Mouse (Mus musculus): ENCODE measurements around the gene Sqstm1. TPM values are rescaled to one million over a fixed set of nuclear protein-coding genes. Genes with fewer than 3 reads are reported as not detected.

Sqstm1 gene
- total and polyA plus RNA-seq, 3 experiments, result 202 to 579 (median 456) TPM

DNA sequence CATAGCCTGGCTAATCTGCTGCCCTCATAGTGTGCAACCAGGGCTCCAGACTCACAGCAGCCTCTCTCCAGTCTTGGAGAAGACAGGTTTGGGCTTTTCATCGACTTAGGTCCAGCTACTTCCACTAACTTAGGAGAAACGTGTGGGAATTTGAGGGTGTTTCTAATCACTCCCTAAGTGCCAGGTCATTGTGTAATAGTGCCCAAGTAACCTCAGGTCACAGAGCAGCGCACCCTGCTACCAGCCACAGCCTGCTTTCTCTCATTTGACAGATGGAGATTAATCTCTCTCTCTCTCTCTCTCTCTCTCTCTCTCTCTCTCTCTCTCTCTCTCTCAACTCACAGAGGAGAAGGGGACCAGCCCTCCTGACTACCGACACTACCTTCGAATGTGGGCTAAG is 42.3 kb downstream of the Sqstm1 start:
- TF ChIP-seq NELFE (IDR thresholded peaks at IDR 0.05; ENCODE audit: low read depth, low read length), result no peak
- TF ChIP-seq RCOR1 (conservative IDR thresholded peaks at IDR 0.05; ENCODE audit: low read depth, low read length), result no peak
- no peak for TF ChIP-seq ELF1 (IDR thresholded peaks at IDR 0.05; ENCODE audit: low read depth, low read length)
- no peak for TF ChIP-seq MAFK (IDR thresholded peaks at IDR 0.05; ENCODE audit: insufficient replicate concordance, low read length)
- no peak for TF ChIP-seq TBP (conservative IDR thresholded peaks at IDR 0.05; ENCODE audit: low read depth, low read length)
- no peak for TF ChIP-seq NRF1 (IDR thresholded peaks at IDR 0.05; ENCODE audit: low read depth, low read length)
- TF ChIP-seq KAT2A (IDR thresholded peaks at IDR 0.05; ENCODE audit: insufficient replicate concordance, low read length), result no peak
- TF ChIP-seq JUN (IDR thresholded peaks at IDR 0.05; ENCODE audit: insufficient read depth, low read depth, low read length), result no peak
- TF ChIP-seq SIN3A (IDR thresholded peaks at IDR 0.05; ENCODE audit: low read length), result no peak
- no peak for TF ChIP-seq CTCF (conservative IDR thresholded peaks at IDR 0.05 in 1 of 2, IDR thresholded peaks at IDR 0.05 in 1 of 2; ENCODE audit: low read depth in 2 of 2, low read length in 2 of 2)
- no peak for TF ChIP-seq ZKSCAN1 (IDR thresholded peaks at IDR 0.05; ENCODE audit: borderline replicate concordance, low read depth, low read length)
- TF ChIP-seq ETS1 (conservative IDR thresholded peaks at IDR 0.05; ENCODE audit: low read depth, low read length), result no peak
- no peak for TF ChIP-seq MAZ (IDR thresholded peaks at IDR 0.05; ENCODE audit: low read depth, low read length)
- TF ChIP-seq TCF12 (IDR thresholded peaks at IDR 0.05; ENCODE audit: low read depth, low read length), result no peak
- TF ChIP-seq RAD21 (IDR thresholded peaks at IDR 0.05; ENCODE audit: low read depth, low read length), result no peak
- TF ChIP-seq CHD1 (IDR thresholded peaks at IDR 0.05; ENCODE audit: low read depth, low read length), result no peak
- no peak for TF ChIP-seq ZNF384 (IDR thresholded peaks at IDR 0.05; ENCODE audit: low read depth, low read length)
- no peak for DNase-seq (ENCODE audit: extremely low read depth)
- no peak overlapping the region for H3K27ac ChIP-seq (ENCODE audit: insufficient read depth, low read depth)
- H3K36me3 ChIP-seq (replicated peaks in 1 of 2; ENCODE audit: control insufficient read depth in 1 of 2, insufficient read depth in 1 of 2, low read length in 1 of 2), result peaks cover 45 to 73% of the 10 kb centered on the region in 2 experiments
- H3K9me3 ChIP-seq (replicated peaks; ENCODE audit: low read length), result no peaks in the 10 kb centered on the region
- no peak overlapping the region for H3K4me3 ChIP-seq (replicated peaks in 1 of 3; ENCODE audit: low read depth in 2 of 3, low read length in 2 of 3, poor library complexity in 1 of 3)
- no peak overlapping the region for H3K4me2 ChIP-seq (ENCODE audit: insufficient read depth, low read depth, poor library complexity, severe bottlenecking)
- H3K27me3 ChIP-seq (replicated peaks), result no peaks in the 10 kb centered on the region
- dilution Hi-C loops (cut with MboI; ENCODE audit: extremely low pct_ligation_motif_present, extremely low pct_unique_long_range_greater_than_20kb, low sequenced_read_pairs), result no loop called here
- H3K79me2 ChIP-seq (replicated peaks; ENCODE audit: control insufficient read depth, extremely low read depth, insufficient read depth, poor library complexity, severe bottlenecking), result no peaks in the 10 kb centered on the region
- no peak overlapping the region for H3K9ac ChIP-seq (ENCODE audit: insufficient read depth, low read depth)
- H3K4me1 ChIP-seq (ENCODE audit: control insufficient read depth in 1 of 2, insufficient read depth in 2 of 2), result peaks cover 0 to 12% of the 10 kb centered on the region in 2 experiments; a peak in 2 of 4 replicates
- in situ Hi-C loops (cut with MboI; ENCODE audit: low pct_ligation_motif_present, low pct_unique_long_range_greater_than_20kb, low sequenced_read_pairs), result no loop called here

- in situ Hi-C loops (cut with MboI; ENCODE audit: low pct_ligation_motif_present, low pct_unique_long_range_greater_than_20kb, low sequenced_read_pairs) (loop anchor here (5.0 kb wide), 1 partner anchor 65 kb away; no protein-coding TSS in a partner anchor), dilution Hi-C loops (cut with MboI; ENCODE audit: extremely low pct_ligation_motif_present, extremely low pct_unique_long_range_greater_than_20kb, low sequenced_read_pairs) (no loop called here)
- Histone ChIP-seq H3K79me2 (replicated peaks; ENCODE audit: control insufficient read depth, extremely low read depth, insufficient read depth, poor library complexity, severe bottlenecking) (no peaks in the 10 kb centered on the region), H3K27me3 (replicated peaks) (no peaks in the 10 kb centered on the region), H3K27ac (ENCODE audit: insufficient read depth, low read depth) (peak overlapping the region; percentile 70), H3K36me3 (replicated peaks in 1 of 2; ENCODE audit: control insufficient read depth in 1 of 2, insufficient read depth in 1 of 2, low read length in 1 of 2) (peaks cover 26 to 77% of the 10 kb centered on the region in 2 experiments), H3K9me3 (replicated peaks; ENCODE audit: low read length) (no peaks in the 10 kb centered on the region), H3K4me2 (ENCODE audit: insufficient read depth, low read depth, poor library complexity, severe bottlenecking) (0 out of 2 replicates have a peak overlapping the region, but pooled peaks have one; percentile 1), H3K9ac (ENCODE audit: insufficient read depth, low read depth) (no peak overlapping the region), H3K4me1 (ENCODE audit: control insufficient read depth in 1 of 2, insufficient read depth in 2 of 2) (peaks cover 15 to 42% of the 10 kb centered on the region in 2 experiments), H3K4me3 (replicated peaks in 1 of 3; ENCODE audit: low read depth in 2 of 3, low read length in 2 of 3, poor library complexity in 1 of 3) (peak overlapping the region in 2 of 3 experiments; percentile 2 to 11)
- peak; percentile 91 for DNase-seq (ENCODE audit: extremely low read depth)
- TF ChIP-seq BHLHE40 (IDR thresholded peaks at IDR 0.05; ENCODE audit: low read depth, low read length), result peak; percentile 82
- peak; percentile 43; the same call in 1 of the 2 replicates for TF ChIP-seq SIN3A (IDR thresholded peaks at IDR 0.05; ENCODE audit: low read length)
- TF ChIP-seq MAX (IDR thresholded peaks at IDR 0.05; ENCODE audit: low read length), result peak; percentile 69; the same call in 1 of the 2 replicates
- TF ChIP-seq MYC (IDR thresholded peaks at IDR 0.05; ENCODE audit: low read depth, low read length), result peak; percentile 50; the same call in 1 of the 2 replicates
- TF ChIP-seq RAD21 (IDR thresholded peaks at IDR 0.05; ENCODE audit: low read depth, low read length), result no peak
- no peak for TF ChIP-seq TBP (conservative IDR thresholded peaks at IDR 0.05; ENCODE audit: low read depth, low read length)
- no peak for TF ChIP-seq MAFK (IDR thresholded peaks at IDR 0.05; ENCODE audit: insufficient replicate concordance, low read length)
- no peak for TF ChIP-seq E2F4 (IDR thresholded peaks at IDR 0.05; ENCODE audit: insufficient replicate concordance, low read depth, low read length)
- TF ChIP-seq ZC3H11A (IDR thresholded peaks at IDR 0.05; ENCODE audit: low read depth, low read length), result no peak
- peak; percentile 88 for TF ChIP-seq TCF12 (IDR thresholded peaks at IDR 0.05; ENCODE audit: low read depth, low read length)
- no peak for TF ChIP-seq UBTF (IDR thresholded peaks at IDR 0.05; ENCODE audit: low read depth, low read length)
- 0 out of 2 replicates have a peak, but pooled peaks have one; percentile 13 for TF ChIP-seq CHD2 (IDR thresholded peaks at IDR 0.05; ENCODE audit: low read length)
- TF ChIP-seq IRF4 (IDR thresholded peaks at IDR 0.05; ENCODE audit: low read depth, low read length), result peak; percentile 48
- no peak for TF ChIP-seq MAZ (IDR thresholded peaks at IDR 0.05; ENCODE audit: low read depth, low read length)
- TF ChIP-seq ZMIZ1 (IDR thresholded peaks at IDR 0.05; ENCODE audit: low read depth, low read length), result no peak
- no peak for TF ChIP-seq ZNF384 (IDR thresholded peaks at IDR 0.05; ENCODE audit: low read depth, low read length)
- peak; percentile 48 for TF ChIP-seq ETS1 (conservative IDR thresholded peaks at IDR 0.05; ENCODE audit: low read depth, low read length)
- no peak for TF ChIP-seq NELFE (IDR thresholded peaks at IDR 0.05; ENCODE audit: low read depth, low read length)
- 0 out of 2 replicates have a peak, but pooled peaks have one; percentile 9 for TF ChIP-seq MEF2A (IDR thresholded peaks at IDR 0.05; ENCODE audit: borderline replicate concordance, low read depth, low read length)
- no peak for TF ChIP-seq KAT2A (IDR thresholded peaks at IDR 0.05; ENCODE audit: insufficient replicate concordance, low read length)
- TF ChIP-seq CHD1 (IDR thresholded peaks at IDR 0.05; ENCODE audit: low read depth, low read length), result no peak
- no peak; the same call in 1 of the 2 replicates for TF ChIP-seq HCFC1 (IDR thresholded peaks at IDR 0.05; ENCODE audit: low read depth, low read length)
Observed at GRCm38 (mm10) chr11:50162338-50163050, 48.1 kb downstream of the Sqstm1 start.
